Comparison of ENCODE assay signal across 17 mouse cellular contexts in genomic region chr4:53469007-53469406, GRCm38 (mm10). TPM values are rescaled to one million over a fixed set of nuclear protein-coding genes. Genes with fewer than 3 reads are reported as not detected.
DNase-seq lines count a peak whose midpoint lies in the region; ATAC-seq and TF ChIP-seq lines count a peak whose summit lies in the region.
"Had no signal": no experiment of that assay in that cellular context is flagged by ENCODE, and none has a peak within 500 bp of the region (broad histone marks: within the 10 kb centered on the region; RNA-seq: fewer than 3 reads in every experiment).

No protein-coding gene starts in this region.

- peaks cover 0 to 3% of the 10 kb centered on the region in 2 experiments; a peak in 2 of 4 replicates for H3K36me3 ChIP-seq in MEL (ENCODE audit: control insufficient read depth in 1 of 2, insufficient read depth in 2 of 2, low read length in 2 of 2)
- H3K36me3 ChIP-seq: heart, embryonic 10.5 days; hindbrain, embryonic 13.5 days; neural tube, embryonic 15.5 days; stomach, embryonic 15.5 days had no signal

- H3K9me3 ChIP-seq in MEL (replicated peaks; ENCODE audit: insufficient read depth, low read length): no peaks in the 10 kb centered on the region
- H3K9me3 ChIP-seq: heart, embryonic 10.5 days; hindbrain, embryonic 13.5 days; neural tube, embryonic 15.5 days; stomach, embryonic 15.5 days had no signal

- no peak overlapping the region for H3K4me3 ChIP-seq in MEL (ENCODE audit: control insufficient read depth in 1 of 2, insufficient read depth in 1 of 2, low read depth in 2 of 2, low read length in 2 of 2)
- H3K4me3 ChIP-seq: erythroblast, embryonic 14.5 days; heart, embryonic 10.5 days; hindbrain, embryonic 13.5 days; left cerebral cortex, adult 2 months; neural tube, embryonic 15.5 days; stomach, embryonic 15.5 days had no signal

- TF ChIP-seq POLR2A in MEL (IDR thresholded peaks at IDR 0.05; ENCODE audit: control insufficient read depth in 1 of 2, insufficient read depth in 1 of 2, low read depth in 1 of 2, low read length in 2 of 2, poor library complexity in 1 of 2): no peak

- TF ChIP-seq EP300 in MEL (IDR thresholded peaks at IDR 0.05; ENCODE audit: low read depth in 1 of 2, low read length in 2 of 2): peak; percentile 81 to 92

- no peaks in the 10 kb centered on the region for H3K27me3 ChIP-seq in MEL (ENCODE audit: control insufficient read depth in 1 of 2, insufficient read depth in 2 of 2, low read length in 2 of 2)
- H3K27me3 ChIP-seq: hindbrain, embryonic 13.5 days; neural tube, embryonic 15.5 days; stomach, embryonic 15.5 days had no signal

- no peak for ATAC-seq in inflammation-experienced regulatory T-cells, adult 6 months
- ATAC-seq: activated CD4-positive, CD25-positive, alpha-beta regulatory T cell, adult 4 months had no signal

- peak; percentile 24 to 48 for DNase-seq in layer of hippocampus, postnatal 36 days
- no peak for DNase-seq in layer of hippocampus, adult 9-10 months (ENCODE audit: low spot score)
- DNase-seq in A20 (ENCODE audit: low read depth, low spot score) (peak; percentile 69), MEL (ENCODE audit: low read depth, low spot score) (peak; percentile 92)
- peak; percentile 36 to 53 for DNase-seq in kidney, postnatal 4 days
- DNase-seq in adrenal gland, postnatal 25 days: no peak
- no peak for DNase-seq in T-cell, adult 2 months (ENCODE audit: low spot score)
- DNase-seq: midbrain, embryonic 14.5 days had no signal

- TF ChIP-seq RAD21 in MEL (IDR thresholded peaks at IDR 0.05; ENCODE audit: low read depth, low read length): no peak

- no peak overlapping the region for H3K27ac ChIP-seq in MEL (ENCODE audit: control insufficient read depth, low read depth, low read length)
- H3K27ac ChIP-seq: heart, embryonic 10.5 days; hindbrain, embryonic 13.5 days; left cerebral cortex, adult 2 months; liver, embryonic 14.5 days; neural tube, embryonic 15.5 days; stomach, embryonic 15.5 days had no signal

- H3K9ac ChIP-seq in MEL (ENCODE audit: control insufficient read depth, low read depth, low read length, poor library complexity, severe bottlenecking): no peak overlapping the region
- H3K9ac ChIP-seq: hindbrain, embryonic 13.5 days; liver, embryonic 14.5 days; neural tube, embryonic 15.5 days; stomach, embryonic 15.5 days had no signal

- no peaks in the 10 kb centered on the region for H3K79me2 ChIP-seq in MEL (ENCODE audit: control insufficient read depth, insufficient read depth, low read length, poor library complexity)

- TF ChIP-seq CTCF in MEL (IDR thresholded peaks at IDR 0.05 in 2 of 3, conservative IDR thresholded peaks at IDR 0.05 in 1 of 3; ENCODE audit: control insufficient read depth in 1 of 3, insufficient read depth in 1 of 3, low read depth in 2 of 3, low read length in 3 of 3, poor library complexity in 1 of 3, severe bottlenecking in 1 of 3): no peak

- 0 out of 4 replicates have a peak, but pooled peaks cover 0 to 4% of the 10 kb centered on the region in 2 experiments for H3K4me1 ChIP-seq in MEL (ENCODE audit: control insufficient read depth in 1 of 2, insufficient read depth in 2 of 2, low read length in 2 of 2)
- H3K4me1 ChIP-seq: stomach, embryonic 15.5 days had no signal

TF ChIP-seq in MEL, 35 proteins besides CTCF, POLR2A, EP300 and RAD21:
- TF ChIP-seq MAZ (IDR thresholded peaks at IDR 0.05; ENCODE audit: low read depth, low read length) (no peak), UBTF (IDR thresholded peaks at IDR 0.05; ENCODE audit: borderline replicate concordance, insufficient read depth, low read depth, low read length) (peak; percentile 83; the same call in 1 of the 2 replicates), KAT2A (conservative IDR thresholded peaks at IDR 0.05; ENCODE audit: low read depth, low read length) (no peak), BHLHE40 (IDR thresholded peaks at IDR 0.05; ENCODE audit: borderline replicate concordance, low read depth, low read length) (no peak), ZMIZ1 (IDR thresholded peaks at IDR 0.05; ENCODE audit: low read depth, low read length) (no peak), ELF1 (IDR thresholded peaks at IDR 0.05; ENCODE audit: low read depth, low read length) (no peak), ZC3H11A (IDR thresholded peaks at IDR 0.05; ENCODE audit: low read depth, low read length) (no peak), POLR2AphosphoS5 (IDR thresholded peaks at IDR 0.05; ENCODE audit: borderline replicate concordance, low read depth, low read length) (no peak), MAFK (IDR thresholded peaks at IDR 0.05; ENCODE audit: borderline replicate concordance, low read depth, low read length) (peak; percentile 10; the same call in 1 of the 2 replicates), USF2 (IDR thresholded peaks at IDR 0.05; ENCODE audit: borderline replicate concordance in 1 of 2, insufficient read depth in 1 of 2, low read depth in 1 of 2, low read length in 2 of 2) (no peak), RCOR1 (IDR thresholded peaks at IDR 0.05; ENCODE audit: low read depth, low read length) (peak; percentile 99), ZKSCAN1 (IDR thresholded peaks at IDR 0.05; ENCODE audit: low read depth, low read length) (no peak), MYC (IDR thresholded peaks at IDR 0.05; ENCODE audit: low read depth, low read length) (peak; percentile 60; the same call in 1 of the 2 replicates), USF1 (IDR thresholded peaks at IDR 0.05; ENCODE audit: low read depth, low read length) (no peak), GABPA (IDR thresholded peaks at IDR 0.05; ENCODE audit: low read depth, low read length) (no peak), NELFE (IDR thresholded peaks at IDR 0.05; ENCODE audit: low read depth, low read length) (no peak), CHD2 (IDR thresholded peaks at IDR 0.05; ENCODE audit: low read length) (no peak), JUND (IDR thresholded peaks at IDR 0.05; ENCODE audit: low read depth, low read length) (peak; percentile 86), MEF2A (IDR thresholded peaks at IDR 0.05; ENCODE audit: extremely low read depth, insufficient replicate concordance, low read depth, low read length, poor library complexity, severe bottlenecking) (no peak), MXI1 (IDR thresholded peaks at IDR 0.05; ENCODE audit: low read depth, low read length) (no peak), HCFC1 (IDR thresholded peaks at IDR 0.05; ENCODE audit: low read depth, low read length) (no peak), TCF12 (IDR thresholded peaks at IDR 0.05; ENCODE audit: low read depth, low read length) (peak; percentile 44; the same call in 1 of the 2 replicates), ZNF384 (IDR thresholded peaks at IDR 0.05; ENCODE audit: low read depth, low read length) (no peak), MAX (IDR thresholded peaks at IDR 0.05; ENCODE audit: low read length) (no peak; the same call in 1 of the 2 replicates), TAL1 (IDR thresholded peaks at IDR 0.05; ENCODE audit: low read length) (peak; percentile 65; the same call in 1 of the 2 replicates), NRF1 (IDR thresholded peaks at IDR 0.05; ENCODE audit: insufficient read depth, low read depth, low read length, poor library complexity, severe bottlenecking) (no peak), SMC3 (IDR thresholded peaks at IDR 0.05; ENCODE audit: low read depth, low read length) (no peak), TBP (IDR thresholded peaks at IDR 0.05; ENCODE audit: low read depth, low read length) (peak; percentile 94), GATA1 (IDR thresholded peaks at IDR 0.05; ENCODE audit: low read depth, low read length) (peak; percentile 70; the same call in 1 of the 2 replicates), E2F4 (IDR thresholded peaks at IDR 0.05; ENCODE audit: borderline replicate concordance, low read depth, low read length) (no peak), CHD1 (IDR thresholded peaks at IDR 0.05; ENCODE audit: low read depth, low read length) (no peak), SIN3A (IDR thresholded peaks at IDR 0.05; ENCODE audit: low read length) (no peak), POLR2AphosphoS2 (IDR thresholded peaks at IDR 0.05; ENCODE audit: low read length) (no peak), ETS1 (IDR thresholded peaks at IDR 0.05; ENCODE audit: low read depth, low read length) (peak; percentile 82), MYB (IDR thresholded peaks at IDR 0.05; ENCODE audit: low read depth, low read length) (0 out of 2 replicates have a peak, but pooled peaks have one; percentile 34)

RNA-seq across cellular contexts. Expression of gene Slc44a1, which starts 28.8 kb away (rescaled TPM):
- 10 to 100 TPM; 83.8 to 91.3 TPM for total RNA-seq in layer of hippocampus, postnatal 36 days (2021)
- 9.2 and 9.6 TPM in 2 replicates for total RNA-seq in MEL (2012; rRNA removed)
- polyA plus RNA-seq in MEL (2012; ENCODE audit: insufficient read depth in 1 of 2, insufficient read length in 2 of 2, low read depth in 1 of 2, low replicate concordance in 2 of 2, missing spikeins in 1 of 2): 10 to 100 TPM in 1 of 2 experiments, not detected in 1; 10.6 TPM
- polyA plus RNA-seq in inflammation-experienced regulatory T-cells, adult 6 months (2017; shearing (Covaris generic)): 1 to 10 TPM; 2.3 to 5.5 (median 5.0) TPM
- total RNA-seq in adrenal gland, postnatal 25 days (2021): 94.9 and 113 TPM in 2 replicates

Comparison
In these comparisons a context has a peak if more than half of its experiments do, and no peak if none do; other contexts are left out.
1. DNase-seq: peak in layer of hippocampus, postnatal 36 days (2 of 2), A20 (single experiment), MEL (single experiment) and kidney, postnatal 4 days (2 of 2); none in layer of hippocampus, adult 9-10 months (single experiment), adrenal gland, postnatal 25 days (single experiment) and T-cell, adult 2 months (single experiment).